Mouse (Mus musculus) liver, adult 2 months (tissue): ENCODE measurements at regions not wholly inside any gene's neighbourhood (a gene's known extent, or its start where the extent isn't known, plus 50 kb on each side); places are given as distances from the start of the nearest gene placed in this dataset.

Experiments used
- DNase-seq: peaks from one replicate; pipeline ENCODE4 v3.0.0-alpha.2; 2011; ENCODE audit warnings: low read depth, low spot score; ENCODE audit errors: extremely low read depth
- H3K27ac ChIP-seq: fragments of 200-500 bp; replicated peaks from 2 replicates; pipeline ENCODE4 v1.5.1; 2012; ENCODE audit warnings: low read depth, mild to moderate bottlenecking, control low read depth, inconsistent platforms, low read length; ENCODE audit not compliant: insufficient read depth
- H3K27me3 ChIP-seq: fragments of 200-500 bp; 2 replicates; pipeline ENCODE4 v1.6.1; 2012; ENCODE audit warnings: mild to moderate bottlenecking, moderate library complexity, low read length, inconsistent platforms; ENCODE audit not compliant: control insufficient read depth, insufficient read depth
- H3K36me3 ChIP-seq: fragments of 200-500 bp; 2 replicates; pipeline ENCODE4 v1.6.1; 2012; ENCODE audit warnings: low read length, inconsistent platforms; ENCODE audit not compliant: control insufficient read depth, insufficient read depth
- H3K4me1 ChIP-seq: fragments of 200-500 bp; 2 replicates; pipeline ENCODE4 v1.6.1; 2011; ENCODE audit warnings: low read length; ENCODE audit not compliant: control insufficient read depth, insufficient read depth
- H3K4me3 ChIP-seq: fragments of 200-500 bp; 2 replicates; pipeline ENCODE4 v1.5.1; 2011; ENCODE audit warnings: low read depth, mild to moderate bottlenecking, control low read depth, low read length, moderate library complexity; ENCODE audit not compliant: insufficient read depth
- H3K79me2 ChIP-seq: fragments of 200-500 bp; 2 replicates; pipeline ENCODE4 v1.6.1; 2012; ENCODE audit warnings: inconsistent platforms, mild to moderate bottlenecking, low read length, moderate library complexity; ENCODE audit not compliant: control insufficient read depth, insufficient read depth
- H3K9ac ChIP-seq: fragments of 200-500 bp; 2 replicates; pipeline ENCODE4 v1.6.1; 2012; ENCODE audit warnings: low read depth, mild to moderate bottlenecking, control low read depth, inconsistent platforms, low read length
- CTCF ChIP-seq: fragments of 200-500 bp; IDR thresholded peaks from 2 replicates; pipeline ENCODE4 v1.5.1; 2011; ENCODE audit warnings: low read depth, low read length, control low read depth
- POLR2A ChIP-seq: fragments of 200-500 bp; IDR thresholded peaks from 2 replicates; pipeline ENCODE4 v1.6.1; 2011; ENCODE audit warnings: low read length, control low read depth; ENCODE audit not compliant: insufficient read depth; ENCODE audit errors: extremely low read depth
- WGBS: fragments of 180-500 bp; shearing (Covaris S2); methylation state at CpG from one replicate; pipeline ENCODE4 v1.1.7; 2018; 5-methylcytosine and 5-hydroxymethylcytosine counted together

DNA sequence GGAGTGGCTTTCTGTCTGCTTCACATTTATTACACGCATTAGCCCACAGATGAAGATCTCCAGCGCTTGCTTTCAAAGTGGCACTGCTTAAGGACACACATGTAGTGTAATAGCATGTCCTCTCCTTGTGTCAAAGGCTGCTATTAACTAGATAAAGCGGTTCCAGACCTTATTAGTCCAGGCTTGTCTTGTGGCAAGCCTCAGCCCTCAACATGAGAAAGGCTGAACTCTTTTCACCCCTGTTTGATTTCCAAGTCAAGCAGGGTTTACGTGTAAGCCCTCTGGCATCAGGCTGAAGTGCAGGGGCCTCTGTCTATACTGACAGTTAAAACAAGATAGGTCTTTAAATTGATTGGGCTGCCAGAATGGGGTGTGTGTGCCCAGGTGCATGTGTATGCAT lies 403.7 kb upstream of the Adamts16 start:
- Histone ChIP-seq H3K79me2 (no peaks in the 10 kb centered on the region), H3K4me1 (no peaks in the 10 kb centered on the region), H3K27me3 (no peaks in the 10 kb centered on the region), H3K27ac (no peak overlapping the region), H3K9ac (no peak overlapping the region), H3K36me3 (no peaks in the 10 kb centered on the region), H3K4me3 (no peak overlapping the region)
- DNase-seq = no peak
- no peak for TF ChIP-seq CTCF
- TF ChIP-seq POLR2A = no peak
- WGBS = 70% methylated on average over 4 of the region's 4 CpGs

DNA sequence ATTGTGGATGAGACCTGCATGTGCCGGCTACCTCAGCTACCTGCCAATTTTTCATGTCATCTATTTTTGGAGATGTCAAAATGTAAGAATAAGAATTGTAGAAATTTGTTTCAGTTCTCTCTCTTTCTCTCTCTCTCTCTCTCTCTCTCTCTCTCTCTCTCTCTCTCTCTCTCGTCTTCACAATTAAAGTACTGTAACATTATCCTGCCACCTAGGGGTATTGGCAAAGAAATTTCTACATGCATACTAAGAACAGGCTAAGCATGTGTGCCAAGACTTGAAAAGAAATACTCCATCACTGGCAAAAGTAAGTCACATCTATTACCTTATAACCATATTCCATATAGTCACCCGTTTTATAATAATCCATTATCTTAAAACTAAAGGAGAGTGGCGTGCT lies 398.2 kb upstream of the Adamts16 start:
- Histone ChIP-seq H3K27ac (no peak overlapping the region), H3K79me2 (no peaks in the 10 kb centered on the region), H3K27me3 (no peaks in the 10 kb centered on the region), H3K36me3 (no peaks in the 10 kb centered on the region), H3K9ac (no peak overlapping the region), H3K4me1 (no peaks in the 10 kb centered on the region), H3K4me3 (no peak overlapping the region)
- 71% methylated on average over 4 of the region's 4 CpGs for WGBS
- TF ChIP-seq CTCF (no peak), POLR2A (no peak)
- DNase-seq = no peak

DNA sequence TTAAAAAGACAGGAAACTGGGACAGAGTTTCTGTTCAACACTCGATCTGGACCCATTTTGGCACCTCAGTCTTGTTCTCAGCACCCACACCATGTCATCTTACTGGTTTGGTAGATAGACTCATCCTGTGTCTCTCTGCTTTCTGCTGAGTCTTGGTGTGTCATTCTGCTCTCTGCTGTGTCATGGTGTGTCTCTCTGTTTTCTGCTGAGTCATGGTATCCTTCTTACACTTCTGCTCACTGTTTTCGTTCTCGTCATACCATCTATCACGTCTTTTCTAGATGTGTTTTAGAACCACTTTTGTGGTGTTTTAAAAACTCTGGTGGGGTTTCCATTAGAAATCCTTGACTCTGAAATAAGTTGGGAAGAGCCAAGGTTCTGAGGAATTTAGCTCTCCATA lies 393.7 kb upstream of the Adamts16 start:
- Histone ChIP-seq H3K27ac (no peak overlapping the region), H3K4me1 (no peaks in the 10 kb centered on the region), H3K79me2 (no peaks in the 10 kb centered on the region), H3K36me3 (no peaks in the 10 kb centered on the region), H3K9ac (no peak overlapping the region), H3K4me3 (no peak overlapping the region), H3K27me3 (no peaks in the 10 kb centered on the region)
- DNase-seq = no peak
- TF ChIP-seq CTCF = no peak
- TF ChIP-seq POLR2A = no peak
- 88% methylated on average over 4 of the region's 4 CpGs for WGBS

DNA sequence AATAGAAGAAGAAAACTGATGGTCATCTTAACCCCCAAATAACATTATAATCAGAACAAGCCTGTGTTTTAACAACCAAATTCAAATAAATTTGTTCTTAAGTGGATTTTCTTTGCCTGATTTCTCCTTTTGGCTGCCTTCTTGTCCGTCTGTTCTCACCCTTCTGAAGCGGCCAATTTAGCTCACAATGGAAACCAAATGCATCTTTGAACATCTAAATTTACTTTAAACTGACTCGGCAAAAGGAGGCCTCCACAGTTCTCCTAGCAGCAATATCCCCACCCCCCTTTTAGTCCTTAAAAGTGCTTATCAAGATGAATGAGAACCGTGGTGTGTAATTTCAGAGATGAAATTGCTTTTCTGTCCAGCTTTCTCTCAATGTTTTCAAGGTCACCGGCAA lies 389.6 kb upstream of the Adamts16 start:
- Histone ChIP-seq H3K4me1 (no peaks in the 10 kb centered on the region), H3K9ac (no peak overlapping the region), H3K36me3 (no peaks in the 10 kb centered on the region), H3K27me3 (no peaks in the 10 kb centered on the region), H3K79me2 (no peaks in the 10 kb centered on the region), H3K27ac (no peak overlapping the region), H3K4me3 (no peak overlapping the region)
- no peak for DNase-seq
- WGBS = 75% methylated on average over 5 of the region's 5 CpGs
- TF ChIP-seq CTCF = no peak
- no peak for TF ChIP-seq POLR2A

DNA sequence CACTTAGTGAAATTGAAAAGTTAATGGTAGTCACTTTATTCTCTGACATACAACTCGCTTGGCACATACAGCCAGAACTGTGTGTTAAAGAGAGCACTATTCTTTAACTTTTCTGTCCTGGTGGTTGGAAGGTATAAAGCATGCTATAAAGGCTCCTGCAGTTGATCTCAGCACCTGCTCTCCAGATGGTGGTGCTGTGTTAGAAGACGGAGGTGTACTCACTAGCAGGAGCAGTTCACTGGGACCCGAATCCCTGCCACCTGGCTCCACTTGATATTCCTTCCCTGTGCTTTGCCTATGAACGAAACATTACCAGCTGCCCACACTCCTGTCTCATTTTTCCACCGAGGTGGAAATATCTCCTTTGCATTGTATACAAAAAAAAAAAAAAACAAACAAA lies 373.2 kb upstream of the Adamts16 start:
- H3K4me1 ChIP-seq = no peaks in the 10 kb centered on the region
- TF ChIP-seq CTCF = no peak
- TF ChIP-seq POLR2A = no peak
- H3K9ac ChIP-seq = no peak overlapping the region
- 60% methylated on average over 5 of the region's 5 CpGs for WGBS
- no peaks in the 10 kb centered on the region for H3K27me3 ChIP-seq
- no peaks in the 10 kb centered on the region for H3K79me2 ChIP-seq
- no peak overlapping the region for H3K4me3 ChIP-seq
- DNase-seq = no peak
- no peak overlapping the region for H3K27ac ChIP-seq
- no peaks in the 10 kb centered on the region for H3K36me3 ChIP-seq

DNA sequence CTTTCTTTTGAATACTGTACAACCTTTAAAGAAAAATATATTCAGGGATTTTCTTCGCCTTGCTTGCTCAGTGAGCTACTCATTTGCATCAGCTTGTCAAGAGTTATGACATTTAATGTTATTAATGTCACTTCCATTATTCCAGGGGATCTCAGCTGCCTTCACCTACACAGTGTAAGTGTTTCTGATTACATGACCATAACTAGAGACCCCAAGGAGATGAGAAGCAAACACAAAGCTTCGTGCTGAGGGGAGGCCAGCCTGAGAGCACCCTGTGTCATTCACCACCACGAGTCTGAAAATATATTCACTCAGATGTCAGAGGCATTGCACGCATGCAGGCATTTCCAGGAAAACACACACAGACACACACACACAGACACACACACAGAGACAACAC lies 369.8 kb upstream of the Adamts16 start:
- Histone ChIP-seq H3K27ac (no peak overlapping the region), H3K4me3 (no peak overlapping the region), H3K9ac (no peak overlapping the region), H3K4me1 (no peaks in the 10 kb centered on the region), H3K79me2 (no peaks in the 10 kb centered on the region), H3K36me3 (no peaks in the 10 kb centered on the region), H3K27me3 (no peaks in the 10 kb centered on the region)
- TF ChIP-seq CTCF (no peak), POLR2A (no peak)
- no peak for DNase-seq
- 66% methylated on average over 4 of the region's 4 CpGs for WGBS
